Mouse (Mus musculus) gastrocnemius, adult 8-10 months (tissue): ENCODE measurements around the gene Prim2. TPM values are rescaled to one million over a fixed set of nuclear protein-coding genes. Genes with fewer than 3 reads are reported as not detected.

Experiments
- DNase-seq, 2 experiments: peaks; one replicate each; pipeline ENCODE4 v3.0.0; 2022; ENCODE audit warnings: low spot score in 2 of 2
- total RNA-seq, 4 experiments: library from RNA; stranded (reverse); gene quantifications; 2 replicates each; pipeline ENCODE4 v1.2.4; 2022

Gene Prim2
- total RNA-seq, 4 experiments from 2014 or later = 0.90 to 1.5 (median 1.2) TPM

- no peak for DNase-seq
These were observed 59.4 kb downstream of the Prim2 start for GRCm38 (mm10) chr1:33610026-33610721.

- DNase-seq = no peak
These were observed 61.5 kb downstream of the Prim2 start for GRCm38 (mm10) chr1:33608133-33608532.

- DNase-seq = no peak
These were observed 65.4 kb downstream of the Prim2 start for GRCm38 (mm10) chr1:33604087-33604699.

- no peak for DNase-seq
These were observed 69.9 kb downstream of the Prim2 start for GRCm38 (mm10) chr1:33599698-33600097.

- no peak for DNase-seq
These were observed 70.5 kb downstream of the Prim2 start for GRCm38 (mm10) chr1:33599019-33599667.

GRCm38 (mm10) chr1:33597043-33597442 lies 72.6 kb downstream of the Prim2 start:
- no peak for DNase-seq

GRCm38 (mm10) chr1:33595936-33596335 lies 73.7 kb downstream of the Prim2 start:
- DNase-seq = no peak

- no peak for DNase-seq
These were observed 74.6 kb downstream of the Prim2 start for GRCm38 (mm10) chr1:33594966-33595365.

GRCm38 (mm10) chr1:33593718-33594388 lies 75.7 kb downstream of the Prim2 start:
- DNase-seq = no peak

- no peak for DNase-seq
These were observed 77.5 kb downstream of the Prim2 start for GRCm38 (mm10) chr1:33591997-33592608.

- DNase-seq = no peak
These were observed 78.8 kb downstream of the Prim2 start for GRCm38 (mm10) chr1:33590556-33591411.

GRCm38 (mm10) chr1:33589531-33589930 lies 80.1 kb downstream of the Prim2 start:
- DNase-seq = no peak

- no peak for DNase-seq
These were observed 81.0 kb downstream of the Prim2 start for GRCm38 (mm10) chr1:33588557-33588956.

- DNase-seq = no peak
These were observed 85.0 kb downstream of the Prim2 start for GRCm38 (mm10) chr1:33584590-33584978.

GRCm38 (mm10) chr1:33583817-33584589 lies 85.6 kb downstream of the Prim2 start:
- DNase-seq = no peak

- DNase-seq = no peak
These were observed 91.0 kb downstream of the Prim2 start for GRCm38 (mm10) chr1:33578593-33578992.

- no peak for DNase-seq
These were observed 95.1 kb downstream of the Prim2 start for GRCm38 (mm10) chr1:33574459-33574858.

GRCm38 (mm10) chr1:33565764-33566401 lies 103.7 kb downstream of the Prim2 start:
- DNase-seq = no peak

GRCm38 (mm10) chr1:33564032-33564431 lies 105.6 kb downstream of the Prim2 start:
- DNase-seq = no peak
